Mouse (Mus musculus) lung, postnatal 25 days (tissue): ENCODE results near the gene Nfatc2ip.

Source experiments
- DNase-seq: peaks from one replicate; pipeline ENCODE4 v3.0.0; 2022; ENCODE audit warnings: low spot score

The Nfatc2ip gene

DNA sequence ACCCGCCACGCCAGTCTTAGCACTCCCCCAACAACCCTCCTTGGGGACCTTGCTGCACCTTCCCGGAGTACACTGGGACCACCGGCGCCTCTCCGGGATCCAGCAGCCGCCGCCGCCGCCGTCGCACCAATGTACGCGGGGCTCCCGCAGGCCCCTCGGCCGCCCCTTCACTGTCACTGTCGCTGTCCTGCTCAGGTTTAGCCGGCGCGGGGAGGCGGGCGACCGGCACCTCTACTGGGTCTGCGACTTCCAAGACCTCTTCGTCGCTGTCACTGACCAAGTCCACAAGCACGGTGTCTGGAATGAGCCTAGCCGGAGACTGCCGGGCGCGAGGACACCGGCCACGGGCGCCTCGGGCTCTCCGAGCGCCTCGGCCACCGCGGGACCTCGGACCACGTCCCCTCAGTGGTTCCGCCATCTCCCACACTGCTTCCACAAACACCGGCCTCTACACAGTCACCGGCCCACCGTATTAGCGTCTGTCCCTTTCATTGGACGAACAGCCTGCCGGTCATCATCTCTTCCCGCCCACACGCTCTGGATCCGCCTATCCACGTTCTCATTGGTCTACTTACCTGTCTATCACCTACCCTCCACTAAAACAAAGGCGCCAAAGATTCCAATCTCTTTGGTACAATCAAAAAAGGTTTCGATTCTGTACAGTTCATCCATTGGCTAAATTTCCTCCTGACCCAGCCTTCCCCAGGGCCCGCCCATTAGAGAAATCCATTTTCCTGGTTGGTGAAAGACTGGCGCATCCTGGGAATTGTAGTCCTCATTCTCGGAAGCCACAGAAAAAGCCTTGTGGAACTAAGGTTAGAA, at the start of gene Nfatc2ip:
Nfatc2ip (minus strand) TSS at position 440 of the 822 bp plus-strand sequence.
- peak; percentile 98 for DNase-seq

DNA sequence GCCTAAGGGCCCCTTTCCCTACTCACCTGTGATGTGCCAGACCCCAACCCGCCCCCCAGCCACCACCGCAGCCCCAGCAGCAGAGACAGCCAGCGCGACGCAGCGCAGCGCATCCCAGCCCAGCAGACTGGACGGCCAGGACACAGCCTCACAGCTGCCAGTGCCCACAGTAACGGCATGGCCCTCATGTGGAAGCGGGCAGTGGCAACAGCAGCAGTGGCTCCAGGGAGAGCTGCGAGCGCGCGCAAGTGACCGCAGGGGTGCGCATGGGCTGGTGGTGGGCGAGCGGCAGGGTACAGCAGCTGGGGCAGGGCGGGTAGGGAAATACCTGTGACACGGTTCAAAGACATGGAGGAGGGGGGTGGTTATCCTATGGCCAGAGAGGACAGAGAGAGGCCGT, 49.7 kb upstream of the Nfatc2ip start:
- no peak for DNase-seq

DNA sequence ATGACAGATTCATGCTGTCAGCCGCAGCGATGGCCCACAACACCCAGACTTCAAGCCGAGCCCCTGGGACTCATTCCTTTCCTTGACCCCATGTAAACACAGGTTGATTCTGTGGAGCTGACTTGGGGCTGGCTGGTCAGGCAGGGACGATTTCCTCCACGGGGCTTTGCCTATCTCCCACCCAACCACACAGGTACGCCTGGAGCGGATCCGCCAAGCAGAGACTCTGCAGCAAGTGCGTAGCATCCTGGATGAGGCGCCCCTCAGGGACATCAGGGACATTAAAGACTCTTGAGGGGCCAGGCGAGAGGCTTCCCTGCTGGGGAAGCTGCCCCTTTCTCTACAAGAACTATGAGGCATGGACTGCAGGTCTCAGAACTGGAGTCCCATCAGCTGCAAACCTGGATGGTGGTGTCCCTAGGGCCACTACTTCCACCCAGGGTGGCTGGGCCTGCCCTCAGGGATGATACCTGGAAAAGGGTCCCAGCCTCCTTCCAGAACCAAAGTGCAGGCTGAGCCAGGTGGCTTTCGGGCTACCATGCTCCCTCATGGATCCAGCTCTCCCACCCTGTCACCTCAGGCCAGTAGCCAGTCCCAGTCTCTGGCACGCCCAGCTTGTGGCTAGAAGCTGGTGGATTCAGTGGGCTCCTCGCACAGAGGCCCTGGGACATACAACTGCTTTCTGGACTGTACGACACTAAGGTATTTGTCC, 48.7 kb upstream of the Nfatc2ip start:
- no peak for DNase-seq

DNA sequence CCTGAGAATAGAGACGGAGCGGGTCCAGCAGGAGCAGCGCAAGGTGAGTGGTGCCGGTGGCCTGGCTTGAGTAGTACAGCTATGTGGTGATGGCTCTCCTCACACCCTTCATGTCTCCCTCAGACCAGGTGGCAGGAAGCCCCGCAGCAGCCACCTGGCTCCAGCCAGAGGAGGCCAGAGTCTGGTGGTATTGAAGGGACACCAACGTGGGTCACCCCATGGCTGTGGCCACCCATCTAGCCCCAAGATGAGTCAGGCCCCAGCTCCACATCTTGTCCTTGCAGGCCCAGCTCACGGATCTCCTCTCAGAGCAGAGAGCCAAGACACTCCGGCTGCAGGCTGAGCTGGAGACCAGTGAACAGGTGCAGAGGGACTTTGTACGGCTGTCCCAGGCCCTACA, 48.0 kb upstream of the Nfatc2ip start:
- no peak for DNase-seq

DNA sequence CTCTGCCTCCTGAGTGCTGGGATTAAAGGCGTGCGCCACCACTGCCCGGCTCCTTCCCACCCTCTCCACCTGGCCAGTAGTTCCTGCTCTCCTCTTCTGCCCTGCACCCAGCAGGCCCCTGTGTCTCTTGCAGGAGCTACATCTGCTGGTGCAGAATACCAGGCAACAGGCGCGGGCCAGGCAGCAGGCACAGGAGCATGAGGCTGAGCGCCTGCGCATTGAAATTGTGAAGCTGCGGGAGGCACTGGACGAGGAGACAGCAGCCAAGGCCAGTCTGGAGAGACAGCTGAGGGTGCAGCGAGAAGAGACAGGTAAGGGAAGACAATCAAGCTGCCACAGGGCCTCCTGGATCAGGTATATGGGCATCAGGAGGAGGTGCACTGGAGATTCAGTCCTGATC, 47.5 kb upstream of the Nfatc2ip start:
- DNase-seq = no peak

DNA sequence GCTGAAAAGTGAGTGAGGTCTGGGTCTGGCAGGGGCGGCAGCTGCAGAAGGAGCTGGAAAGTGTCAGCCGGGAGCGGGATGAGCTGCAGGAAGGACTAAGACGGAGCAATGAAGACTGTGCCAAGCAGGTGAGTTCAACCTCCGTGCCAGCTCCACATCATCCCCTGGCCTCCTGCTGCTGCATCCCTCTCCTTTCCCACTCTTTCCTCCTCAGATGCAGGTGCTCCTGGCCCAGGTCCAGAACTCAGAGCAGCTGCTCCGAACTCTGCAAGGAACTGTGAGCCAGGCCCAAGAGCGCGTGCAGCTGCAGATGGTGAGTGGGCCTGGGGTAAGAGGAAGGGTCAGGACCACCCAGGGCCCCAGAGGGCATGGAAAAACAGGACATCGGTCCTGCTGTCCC, 43.6 kb upstream of the Nfatc2ip start:
- no peak for DNase-seq

DNA sequence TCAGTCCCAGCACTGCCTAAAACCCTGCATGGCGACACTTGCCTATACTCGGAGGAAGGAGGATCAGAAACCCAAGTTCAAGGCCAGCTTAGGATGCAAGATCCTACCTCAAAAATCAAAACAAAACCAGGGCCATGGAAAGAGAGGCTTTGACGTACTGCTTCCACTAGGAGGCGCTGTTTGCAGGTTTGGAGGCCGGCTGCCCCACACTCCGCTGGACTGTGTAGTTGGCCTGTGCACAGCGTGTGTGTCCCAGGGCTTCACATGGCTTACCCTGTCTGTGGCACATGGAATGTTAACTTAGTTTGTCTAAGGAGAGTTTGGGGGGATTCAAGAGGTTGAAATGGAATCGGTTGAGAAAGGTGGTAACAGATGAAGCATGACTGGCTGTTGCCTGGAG, 40.3 kb upstream of the Nfatc2ip start:
- DNase-seq = peak; percentile 46

DNA sequence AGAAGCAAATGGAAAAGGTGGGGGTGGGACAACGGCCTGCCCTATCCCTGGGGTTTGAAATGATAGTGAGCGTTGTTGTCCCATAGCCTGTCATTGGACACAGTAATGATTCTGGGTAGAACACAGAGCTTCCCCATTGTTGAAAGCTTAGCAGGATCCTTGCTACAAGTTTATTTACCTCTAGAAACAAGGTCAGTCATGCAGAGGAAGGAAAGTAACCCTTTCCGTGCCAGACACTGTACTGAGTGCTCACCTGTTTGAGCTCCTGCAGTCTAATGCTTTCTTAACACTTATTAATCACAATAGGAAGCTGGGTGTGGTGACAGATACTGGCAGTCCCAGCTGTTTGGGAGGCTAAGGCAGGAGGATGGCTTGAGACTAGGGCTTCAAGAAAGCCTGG, 39.3 kb upstream of the Nfatc2ip start:
- DNase-seq = no peak

DNA sequence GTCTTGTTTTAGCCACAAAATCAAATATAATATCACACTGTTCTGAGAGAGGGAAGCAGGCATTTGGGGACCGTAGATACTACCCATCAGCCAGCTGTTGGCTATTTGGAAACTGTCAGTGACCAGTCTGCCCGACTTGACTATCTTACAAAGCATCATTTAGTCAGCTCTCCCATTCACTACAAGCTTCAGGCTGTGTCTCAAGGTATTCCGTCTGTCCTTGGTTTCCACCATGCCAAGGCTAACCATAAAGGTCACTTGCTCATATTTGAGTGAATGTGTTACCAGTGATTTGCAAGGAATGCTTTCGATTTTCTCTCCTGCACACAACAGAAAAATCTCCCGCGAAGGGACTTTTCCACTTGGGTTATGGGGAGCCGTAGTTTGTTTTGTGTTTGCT, 38.2 kb upstream of the Nfatc2ip start:
- DNase-seq = no peak

DNA sequence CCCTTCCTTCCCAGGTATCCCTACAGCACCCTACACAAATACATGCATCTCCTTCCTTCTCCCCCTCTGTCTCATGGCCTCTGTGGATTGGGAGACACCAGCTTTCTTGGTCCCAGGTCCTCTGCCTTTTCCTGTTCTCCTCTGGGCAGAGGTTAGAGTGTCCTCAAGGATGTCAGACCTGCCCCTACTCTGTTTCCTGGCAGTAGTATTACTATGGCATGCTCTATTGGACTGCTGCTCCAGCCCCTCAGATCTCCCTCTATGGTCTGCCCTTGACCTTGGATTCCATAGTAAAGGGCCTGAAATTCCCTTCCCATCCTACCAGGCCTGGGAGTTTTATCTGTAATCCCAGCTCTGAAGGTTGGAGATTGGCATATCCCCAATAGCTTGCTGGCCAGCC, 33.6 kb upstream of the Nfatc2ip start:
- DNase-seq = no peak

DNA sequence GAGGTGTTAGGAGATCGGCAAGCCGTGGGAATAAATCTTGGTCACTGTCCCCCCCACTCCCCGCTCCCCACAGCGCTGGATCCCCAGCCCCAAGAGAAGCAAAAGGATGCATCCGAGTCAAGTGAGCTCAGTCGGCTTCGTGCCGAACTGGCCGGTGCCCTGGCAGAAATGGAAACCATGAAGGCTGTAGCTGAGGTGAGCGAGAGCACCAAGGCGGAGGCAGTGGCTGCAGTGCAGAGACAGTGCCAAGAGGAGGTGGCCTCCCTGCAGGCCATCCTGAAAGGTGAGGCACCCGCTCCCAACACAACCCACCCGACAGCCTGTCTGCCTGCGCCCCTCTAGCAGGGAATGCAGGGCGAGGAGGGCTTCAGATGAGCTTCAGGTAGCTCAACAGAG, 33.0 kb upstream of the Nfatc2ip start:
- DNase-seq = no peak

DNA sequence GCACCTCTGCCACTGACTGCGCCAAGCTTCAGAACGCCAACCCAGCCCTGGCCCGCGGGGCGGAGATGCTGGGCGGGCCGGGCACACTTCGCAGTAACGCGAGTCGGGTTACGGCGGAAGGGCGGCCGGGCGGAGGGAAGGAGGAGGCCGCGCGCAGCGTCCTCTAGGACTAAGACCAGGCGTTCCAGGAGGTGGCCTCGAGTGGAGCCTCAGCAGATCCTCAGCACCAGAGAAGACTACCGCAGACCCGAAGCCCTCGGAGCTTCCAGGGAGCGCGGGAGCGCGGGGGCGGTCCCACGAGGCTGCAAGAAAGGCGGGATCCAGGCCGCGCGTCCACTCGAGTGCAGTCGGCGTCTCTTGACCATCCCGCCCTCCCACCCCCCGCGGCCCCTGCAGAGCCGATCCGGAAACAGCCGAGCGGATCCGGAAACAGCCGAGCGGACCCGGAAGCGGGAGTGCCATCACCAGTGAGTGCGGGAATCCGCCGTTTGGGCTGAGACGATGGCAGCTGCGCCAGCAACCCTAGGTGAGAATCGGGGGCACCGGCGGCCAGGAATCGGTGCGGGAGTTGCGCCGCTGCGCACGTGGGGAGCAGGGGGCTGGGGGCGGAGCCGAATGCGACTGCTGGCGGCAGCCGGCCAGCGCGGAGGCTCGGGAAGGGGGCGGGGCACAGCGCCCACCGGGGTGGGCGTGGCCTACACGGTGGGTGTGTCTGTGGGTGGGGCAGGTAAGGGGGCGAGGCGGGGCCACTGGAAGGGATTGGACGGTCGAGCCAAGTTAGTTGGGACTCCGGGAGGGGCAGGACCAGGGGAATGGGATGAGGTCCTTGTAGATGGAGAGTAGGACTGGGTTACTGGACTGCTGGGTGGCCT, 32.3 kb upstream of the Nfatc2ip start, which contains the start of gene Rabep2:
Rabep2 (plus strand) TSS at position 129 of the 872 bp plus-strand sequence.
- DNase-seq = peak; percentile 95

DNA sequence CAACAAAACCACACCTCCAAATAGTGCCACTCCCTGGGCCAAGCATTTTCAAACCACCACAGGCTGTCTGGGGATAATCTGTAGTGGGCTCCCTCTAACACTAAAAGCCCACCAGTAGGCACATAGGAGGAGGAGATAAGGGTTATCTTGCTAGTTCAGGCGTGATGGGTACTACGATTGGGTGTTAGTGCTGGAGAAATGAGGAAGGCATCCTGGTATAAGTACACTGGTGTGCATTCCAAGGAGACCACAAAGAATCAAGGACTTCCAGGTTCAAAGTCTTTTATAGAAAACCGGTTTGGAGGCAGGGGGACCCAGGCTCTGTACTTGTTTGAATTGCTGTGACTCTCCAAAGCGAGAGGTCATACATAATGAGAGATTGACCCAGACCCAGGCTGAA, 31.6 kb upstream of the Nfatc2ip start:
- no peak for DNase-seq

DNA sequence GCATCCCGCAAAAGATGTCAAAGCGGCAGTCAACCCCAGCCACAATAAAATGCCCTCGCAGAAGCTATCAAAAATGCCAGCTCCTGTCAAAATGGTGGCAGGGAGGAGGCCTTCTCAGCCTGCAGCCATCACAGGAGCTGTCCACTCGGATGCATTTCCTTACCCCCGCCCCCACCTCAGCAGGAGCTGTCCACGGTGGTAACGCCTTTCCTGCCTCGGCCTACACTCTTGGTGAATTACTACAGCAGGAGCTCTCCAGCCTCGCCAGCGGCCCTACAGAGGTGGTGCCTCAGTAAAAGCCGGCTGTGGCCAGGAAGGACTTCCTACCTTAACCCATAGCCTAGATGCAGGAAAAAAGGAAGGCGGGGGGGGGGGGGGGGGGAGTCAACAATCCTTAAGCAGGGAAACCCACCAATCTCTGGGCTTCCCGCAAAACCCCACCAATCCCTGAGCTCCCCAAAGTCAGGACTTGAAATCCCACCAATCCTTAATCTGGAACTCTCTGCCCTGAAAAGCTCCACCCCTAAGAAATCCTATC, 30.9 kb upstream of the Nfatc2ip start:
- no peak for DNase-seq

DNA sequence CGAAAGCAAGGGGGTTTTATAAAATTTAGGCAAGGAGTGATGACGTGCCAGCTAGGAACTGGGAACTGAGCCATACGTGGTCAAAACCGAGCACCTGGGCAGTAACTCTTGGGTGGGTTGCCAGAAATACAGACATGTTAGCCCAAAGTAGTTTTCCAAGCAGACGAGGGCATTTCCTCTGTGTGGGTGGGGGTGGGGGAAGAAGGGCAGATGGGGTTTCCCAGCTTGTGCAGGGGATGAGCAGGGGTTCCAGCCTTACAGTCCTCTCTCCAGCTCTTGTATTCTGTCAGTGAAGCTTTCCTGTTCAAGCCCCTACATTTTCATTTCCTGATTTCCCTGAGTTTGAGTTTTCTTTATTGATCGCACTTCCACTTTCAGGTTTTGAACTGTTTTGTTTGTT, 27.6 kb upstream of the Nfatc2ip start:
- DNase-seq = no peak

DNA sequence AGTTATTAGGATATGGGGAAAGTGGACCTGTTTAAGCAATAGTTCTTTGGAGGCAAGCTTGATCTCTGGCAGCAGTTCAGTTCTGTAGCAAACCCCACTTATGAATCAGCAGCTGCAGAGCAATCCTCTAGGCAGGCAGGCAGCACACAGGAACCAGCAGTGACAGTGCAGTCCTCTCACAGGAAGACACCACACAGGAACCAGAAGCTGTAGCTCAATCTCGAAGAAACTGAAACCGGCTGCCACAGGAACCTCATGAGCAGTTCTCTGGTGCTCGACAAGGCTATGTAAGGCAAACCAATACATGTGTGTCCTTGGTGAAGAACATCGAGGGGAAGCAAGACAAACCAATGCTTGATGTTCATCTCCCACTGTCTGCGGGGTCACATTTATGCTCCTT, 25.2 kb upstream of the Nfatc2ip start:
- peak; percentile 14 for DNase-seq

DNA sequence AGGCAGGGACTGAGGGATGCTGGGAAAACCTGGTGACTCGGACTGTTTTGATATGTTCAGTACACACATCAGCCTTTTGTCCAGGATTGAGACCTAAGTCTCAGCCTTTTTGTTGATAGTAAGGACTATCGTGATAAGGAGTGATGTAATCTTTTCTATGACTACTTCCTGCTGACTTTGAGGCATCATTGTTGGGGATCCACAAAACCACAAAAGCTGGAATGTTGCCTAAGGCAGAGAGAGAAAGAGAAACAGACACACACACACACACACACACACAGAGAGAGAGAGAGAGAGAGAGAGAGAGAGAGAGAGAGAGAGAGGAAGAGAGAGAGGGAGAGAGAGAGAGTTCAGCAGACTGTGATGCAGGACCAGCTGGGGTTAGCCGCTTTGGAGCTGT, 22.0 kb upstream of the Nfatc2ip start:
- DNase-seq = no peak

DNA sequence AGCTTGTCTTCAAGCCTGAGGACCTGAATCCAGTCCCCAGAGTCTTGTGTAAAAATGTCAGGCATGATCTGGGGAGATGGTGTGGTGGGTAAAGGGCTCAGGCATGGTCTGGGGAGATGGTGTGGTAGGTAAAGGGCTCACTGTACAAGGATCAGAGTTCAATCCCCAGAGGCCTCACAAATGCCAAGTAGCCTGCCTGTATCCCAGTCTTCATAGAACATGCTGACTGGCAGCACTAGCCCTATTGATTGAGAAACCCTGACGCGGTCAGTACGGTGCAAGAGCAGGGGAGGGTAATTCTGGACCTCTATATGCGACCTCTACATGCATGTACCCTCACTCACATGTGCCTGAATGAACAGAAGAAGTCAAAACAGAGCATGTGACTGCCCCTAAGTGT, 21.1 kb upstream of the Nfatc2ip start:
- no peak for DNase-seq

DNA sequence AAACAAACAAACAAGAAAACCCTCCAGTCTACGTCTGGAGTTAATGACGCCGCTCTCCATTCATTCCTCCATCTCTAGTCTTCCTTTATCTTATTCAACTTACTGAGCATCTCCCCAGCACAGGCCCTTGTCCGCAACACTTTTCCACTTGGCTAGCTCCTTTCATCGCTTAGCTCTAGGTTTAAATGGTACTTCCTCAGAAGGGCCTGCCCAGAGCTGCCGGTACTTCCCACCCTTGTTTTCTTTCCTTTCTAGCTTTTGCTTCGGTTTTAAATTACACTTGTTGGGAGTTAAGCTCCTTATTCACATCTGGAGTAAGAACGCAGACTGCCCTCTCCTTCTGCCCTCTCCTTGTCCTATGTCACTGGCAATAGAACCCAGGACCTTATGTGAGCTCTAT, 20.5 kb upstream of the Nfatc2ip start:
- DNase-seq = no peak

DNA sequence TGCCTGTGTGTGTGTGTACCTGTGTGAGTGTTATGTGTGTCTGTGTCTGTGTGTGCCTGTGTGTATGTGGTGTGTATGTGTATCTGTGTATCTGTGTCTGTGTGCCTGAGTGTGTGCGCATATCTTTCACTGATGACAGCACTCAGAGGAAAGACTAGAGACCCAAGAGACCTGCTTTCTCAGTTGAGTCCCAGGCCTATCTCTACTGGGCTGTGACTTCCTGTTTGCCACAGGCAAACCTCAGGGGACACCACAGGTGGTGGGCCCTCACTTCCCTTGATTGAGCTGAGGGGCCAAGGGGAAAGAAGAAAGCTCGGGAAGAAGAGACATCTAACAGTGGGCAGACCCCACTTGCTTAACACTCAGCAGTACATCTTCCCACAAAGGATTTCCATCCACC, 20.1 kb upstream of the Nfatc2ip start:
- peak; percentile 30 for DNase-seq

DNA sequence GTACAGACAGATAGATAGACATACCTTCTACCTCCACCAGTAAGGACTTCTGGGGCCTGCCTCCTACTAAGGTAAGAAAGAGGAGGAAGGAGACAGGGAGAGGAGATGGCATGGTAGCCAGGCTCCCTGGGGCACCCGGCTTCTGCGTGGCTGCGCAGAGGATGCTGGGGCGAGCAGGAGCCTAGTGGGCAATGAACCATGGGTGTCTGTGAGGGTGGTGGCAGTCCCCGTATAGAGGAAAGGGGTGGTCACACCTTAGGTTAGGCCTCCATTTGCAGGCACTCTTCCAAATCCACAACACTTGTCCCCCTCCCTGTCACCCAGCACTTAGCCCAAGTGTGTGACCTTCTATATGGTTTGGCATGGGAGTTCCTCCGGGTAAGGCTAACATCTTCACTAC, 18.2 kb upstream of the Nfatc2ip start, which contains the start of gene Cd19:
Cd19 (minus strand) TSS at position 165 of the 400 bp plus-strand sequence.
- no peak for DNase-seq

DNA sequence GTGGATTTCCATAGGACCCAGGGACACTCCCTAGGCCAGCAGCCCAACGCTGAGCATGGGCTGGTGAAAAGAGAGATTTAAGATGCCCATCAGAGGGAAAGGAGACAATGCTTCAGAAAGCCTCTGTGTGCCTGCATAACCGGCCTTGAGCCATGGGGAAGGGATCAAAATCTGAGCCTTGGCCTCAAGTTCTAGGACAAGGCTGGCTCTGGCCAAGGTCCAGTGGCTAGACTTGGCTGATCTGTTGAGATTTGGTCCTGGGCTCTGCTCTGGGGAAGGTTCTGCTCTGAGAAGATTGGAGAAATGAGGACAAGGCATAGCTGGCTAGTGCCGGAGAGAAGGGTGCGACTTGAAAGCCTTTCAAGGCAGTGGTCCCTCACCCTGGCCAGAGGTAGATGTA, 14.5 kb upstream of the Nfatc2ip start:
- no peak for DNase-seq
